Mouse (Mus musculus): Measurements from ENCODE around the gene Tpsb2.

The Tpsb2 gene

GRCm38 (mm10) chr17:25406011-25406441 is 39.9 kb downstream of the Tpsb2 start:
- DNase-seq (ENCODE audit: low read depth, low spot score), result no peak

- no peak for DNase-seq (ENCODE audit: low read depth, low spot score)
Observed at GRCm38 (mm10) chr17:25407352-25407751, 41.2 kb downstream of the Tpsb2 start.

GRCm38 (mm10) chr17:25408302-25408999 is 42.3 kb downstream of the Tpsb2 start:
- DNase-seq (ENCODE audit: low read depth, low spot score), result no peak

- no peak for DNase-seq (ENCODE audit: low read depth, low spot score)
Observed at GRCm38 (mm10) chr17:25409621-25410020, 43.5 kb downstream of the Tpsb2 start.

GRCm38 (mm10) chr17:25410180-25410579 is 44.1 kb downstream of the Tpsb2 start:
- DNase-seq (ENCODE audit: low read depth, low spot score), result no peak

- DNase-seq (ENCODE audit: low read depth, low spot score), result no peak
Observed at GRCm38 (mm10) chr17:25410786-25411185, 44.7 kb downstream of the Tpsb2 start.

GRCm38 (mm10) chr17:25411251-25411650 is 45.1 kb downstream of the Tpsb2 start:
- no peak for DNase-seq (ENCODE audit: low read depth, low spot score)

- no peak for DNase-seq (ENCODE audit: low read depth, low spot score)
Observed at GRCm38 (mm10) chr17:25414209-25414608, 48.1 kb downstream of the Tpsb2 start.

- no peak for DNase-seq (ENCODE audit: low read depth, low spot score)
Observed at GRCm38 (mm10) chr17:25414917-25415316, 48.8 kb downstream of the Tpsb2 start.

GRCm38 (mm10) chr17:25415421-25415913 is 49.4 kb downstream of the Tpsb2 start:
- DNase-seq (ENCODE audit: low read depth, low spot score), result no peak

GRCm38 (mm10) chr17:25416219-25416618 is 50.1 kb downstream of the Tpsb2 start:
- DNase-seq (ENCODE audit: low read depth, low spot score), result no peak

- no peak for DNase-seq (ENCODE audit: low read depth, low spot score)
Observed at GRCm38 (mm10) chr17:25417990-25418389, 51.9 kb downstream of the Tpsb2 start.

Measured in CD4-positive helper T cell, adult 2 months (primary cell).